7 mouse cellular contexts compared by ENCODE assay signal in the genomic region with DNA sequence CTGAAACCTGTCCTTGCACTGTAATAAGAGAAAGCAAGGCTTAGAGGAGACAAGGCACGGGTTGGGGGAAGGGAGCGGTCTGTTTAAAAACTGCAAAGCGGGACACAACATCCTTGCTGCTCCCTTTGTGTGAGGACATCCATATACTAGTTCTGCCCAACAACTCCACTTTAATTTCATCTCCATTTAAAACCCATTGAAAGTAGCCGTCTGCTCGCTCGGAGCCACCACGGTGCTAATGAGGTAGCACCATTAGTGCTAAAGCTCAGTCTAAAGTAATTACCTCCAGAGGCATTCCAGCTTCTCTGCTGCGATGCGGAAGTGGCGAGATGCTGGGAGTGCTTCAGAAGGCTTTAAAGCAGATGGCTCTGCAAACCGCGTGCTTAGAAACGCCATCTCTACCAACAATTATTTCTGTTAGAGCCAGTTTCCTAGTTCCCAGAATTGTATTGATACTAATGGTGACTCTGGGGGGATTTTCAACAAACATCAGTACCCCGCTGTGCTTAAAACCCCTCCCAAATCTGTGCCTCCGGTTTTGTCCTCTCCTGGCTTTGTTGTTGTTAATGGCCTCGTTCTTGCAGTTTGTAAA.
DNase-seq lines count a peak whose midpoint lies in the region; ATAC-seq lines count a peak whose summit lies in the region.

No protein-coding gene starts in this region.

- WGBS in forebrain, embryonic 15.5 days, result 1% methylated on average over 16 of the region's 16 CpGs

- H3K9ac ChIP-seq in forebrain, embryonic 15.5 days (replicated peaks), result no peak overlapping the region

- no peak overlapping the region for H3K27ac ChIP-seq in forebrain, embryonic 15.5 days (replicated peaks)

- peak overlapping the region; percentile 40 for H3K4me2 ChIP-seq in forebrain, embryonic 15.5 days (replicated peaks)

- ATAC-seq in forebrain, embryonic 15.5 days (replicated peaks), result peak; percentile 86

- peak; percentile 20 for DNase-seq in thymus, postnatal 14 days
- no peak for DNase-seq in thymus, postnatal 25 days
- peak; percentile 6 to 8 for DNase-seq in layer of hippocampus, postnatal 36 days
- DNase-seq in retina, postnatal 1 day, result peak; percentile 75
- DNase-seq in T-cell, adult 2 months (ENCODE audit: low spot score), result no peak
- no peak for DNase-seq in urinary bladder, adult 18-20 months (ENCODE audit: low spot score in 2 of 2)

- peak overlapping the region; percentile 18 for H3K4me3 ChIP-seq in forebrain, embryonic 15.5 days

- no peaks in the 10 kb centered on the region for H3K9me3 ChIP-seq in forebrain, embryonic 15.5 days

- no peaks in the 10 kb centered on the region for H3K36me3 ChIP-seq in forebrain, embryonic 15.5 days

- no peaks in the 10 kb centered on the region for H3K27me3 ChIP-seq in forebrain, embryonic 15.5 days

- peaks cover 15% of the 10 kb centered on the region for H3K4me1 ChIP-seq in forebrain, embryonic 15.5 days

Comparison
In these comparisons a context has a peak if more than half of its experiments do, and no peak if none do; other contexts are left out.
1. DNase-seq: peak in thymus, postnatal 14 days (single experiment), layer of hippocampus, postnatal 36 days (2 of 2) and retina, postnatal 1 day (single experiment); none in thymus, postnatal 25 days (single experiment), T-cell, adult 2 months (single experiment) and urinary bladder, adult 18-20 months (0 of 2).